Mouse (Mus musculus) heart, adult 2 months (tissue): ENCODE measurements around the gene Vnn3.

ENCODE experiments used
- CTCF ChIP-seq: fragments of 200-600 bp; IDR thresholded peaks from 2 replicates; pipeline ENCODE4 v1.8.1; 2022; ENCODE audit warnings: antibody characterized with exemption, mild to moderate bottlenecking, moderate library complexity
- POLR2A ChIP-seq: fragments of 200-500 bp; IDR thresholded peaks from 2 replicates; pipeline ENCODE4 v1.6.1; 2011; ENCODE audit warnings: mild to moderate bottlenecking, low read depth, low read length, control low read depth; ENCODE audit not compliant: insufficient read depth

- TF ChIP-seq POLR2A (no peak), CTCF (no peak)
Measured at GRCm38 (mm10) chr10:23905661-23906060, 54.4 kb downstream of the Vnn3 start.
